Mouse (Mus musculus) cerebellum, postnatal 4 days (tissue): ENCODE results near the gene Pold1.

ENCODE experiments used
- DNase-seq, 2 experiments: peaks; one replicate each; pipeline ENCODE4 v3.0.0; 2022; ENCODE audit warnings: low spot score in 2 of 2, mixed read lengths in 1 of 2

The Pold1 gene

GRCm38 (mm10) chr7:44581637-44582036 is 33.0 kb upstream of the Pold1 start:
- no peak for DNase-seq

- DNase-seq: no peak
Observed at GRCm38 (mm10) chr7:44576333-44576844, 27.7 kb upstream of the Pold1 start.

- no peak for DNase-seq
Observed at GRCm38 (mm10) chr7:44572956-44573484, 24.4 kb upstream of the Pold1 start.

GRCm38 (mm10) chr7:44572213-44572701 is 23.6 kb upstream of the Pold1 start, which contains the start of gene Napsa:
Gene Napsa, plus strand, starts transcription at chr7:44572380.
- no peak for DNase-seq

- no peak for DNase-seq
Observed at GRCm38 (mm10) chr7:44571811-44572210, 23.2 kb upstream of the Pold1 start.

GRCm38 (mm10) chr7:44570989-44571388 is 22.3 kb upstream of the Pold1 start:
- no peak for DNase-seq

- no peak for DNase-seq
Observed at GRCm38 (mm10) chr7:44568803-44569202, 20.2 kb upstream of the Pold1 start.

- DNase-seq: no peak
Observed at GRCm38 (mm10) chr7:44565414-44565813, 16.8 kb upstream of the Pold1 start.

- no peak for DNase-seq
Observed at GRCm38 (mm10) chr7:44564486-44564885, 15.8 kb upstream of the Pold1 start.

- DNase-seq: no peak
Observed at GRCm38 (mm10) chr7:44563284-44563683, 14.6 kb upstream of the Pold1 start.

GRCm38 (mm10) chr7:44560435-44561400 is 12.1 kb upstream of the Pold1 start:
- DNase-seq: peak; percentile 74 to 88

- DNase-seq: no peak
Observed at GRCm38 (mm10) chr7:44557629-44558028, 9.0 kb upstream of the Pold1 start.

GRCm38 (mm10) chr7:44553826-44554225 is 5.2 kb upstream of the Pold1 start, which contains the start of gene Nr1h2:
Gene Nr1h2, minus strand, starts transcription at chr7:44553951.
- peak; percentile 88 to 95 for DNase-seq

- peak; percentile 50 to 86 for DNase-seq
Observed at GRCm38 (mm10) chr7:44553196-44553764, 4.6 kb upstream of the Pold1 start.

- DNase-seq: no peak
Observed at GRCm38 (mm10) chr7:44552141-44552908, 3.7 kb upstream of the Pold1 start.

- DNase-seq: no peak
Observed at GRCm38 (mm10) chr7:44551731-44552130, 3.1 kb upstream of the Pold1 start.

GRCm38 (mm10) chr7:44551301-44551700 is 2.7 kb upstream of the Pold1 start:
- no peak for DNase-seq

GRCm38 (mm10) chr7:44550409-44550678 is 1.7 kb upstream of the Pold1 start:
- DNase-seq: no peak

GRCm38 (mm10) chr7:44549621-44550408 is 1.2 kb upstream of the Pold1 start:
- no peak for DNase-seq

GRCm38 (mm10) chr7:44547725-44548124 is 924 bp downstream of the Pold1 start:
- no peak for DNase-seq

- no peak for DNase-seq
Observed at GRCm38 (mm10) chr7:44547041-44547440, 1.6 kb downstream of the Pold1 start.
